Mouse (Mus musculus) left cerebral cortex, postnatal 25 days (tissue): ENCODE results near the gene Rgl1. TPM values are rescaled to one million over a fixed set of nuclear protein-coding genes. Genes with fewer than 3 reads are reported as not detected.

Experiments used
- DNase-seq, 2 experiments: peaks; one replicate each; pipeline ENCODE4 v3.0.0; 2022; ENCODE audit warnings: low spot score in 2 of 2, mixed read lengths in 1 of 2
- intact Hi-C: fragments of 180-260 bp; cut with DNase I; formaldehyde crosslinking; loops from one replicate; pipeline ENCODE4 v1.15.1; 2025
- total RNA-seq, 2 experiments: library from RNA; stranded (reverse); gene quantifications; 2 replicates each; pipeline ENCODE4 v1.2.3; 2021

The Rgl1 gene
- total RNA-seq = 100 to 1,000 TPM; 121 to 148 TPM

- peak; percentile 96 to 98 for DNase-seq
- intact Hi-C loops = loop anchor here (1.0 to 2.0 kb wide), 2 partner anchors 137 to 241 kb away; no protein-coding TSS in a partner anchor
Measured at GRCm38 (mm10) chr1:152766032-152766772, at the start of gene Rgl1, which contains the start of gene Arpc5. Rgl1 (minus strand) TSS chr1:152766351. Arpc5 (plus strand) TSS chr1:152766542.

- DNase-seq = no peak
- intact Hi-C loops = no loop called here
Measured at GRCm38 (mm10) chr1:152815265-152815701, 49.1 kb upstream of the Rgl1 start.

DNA sequence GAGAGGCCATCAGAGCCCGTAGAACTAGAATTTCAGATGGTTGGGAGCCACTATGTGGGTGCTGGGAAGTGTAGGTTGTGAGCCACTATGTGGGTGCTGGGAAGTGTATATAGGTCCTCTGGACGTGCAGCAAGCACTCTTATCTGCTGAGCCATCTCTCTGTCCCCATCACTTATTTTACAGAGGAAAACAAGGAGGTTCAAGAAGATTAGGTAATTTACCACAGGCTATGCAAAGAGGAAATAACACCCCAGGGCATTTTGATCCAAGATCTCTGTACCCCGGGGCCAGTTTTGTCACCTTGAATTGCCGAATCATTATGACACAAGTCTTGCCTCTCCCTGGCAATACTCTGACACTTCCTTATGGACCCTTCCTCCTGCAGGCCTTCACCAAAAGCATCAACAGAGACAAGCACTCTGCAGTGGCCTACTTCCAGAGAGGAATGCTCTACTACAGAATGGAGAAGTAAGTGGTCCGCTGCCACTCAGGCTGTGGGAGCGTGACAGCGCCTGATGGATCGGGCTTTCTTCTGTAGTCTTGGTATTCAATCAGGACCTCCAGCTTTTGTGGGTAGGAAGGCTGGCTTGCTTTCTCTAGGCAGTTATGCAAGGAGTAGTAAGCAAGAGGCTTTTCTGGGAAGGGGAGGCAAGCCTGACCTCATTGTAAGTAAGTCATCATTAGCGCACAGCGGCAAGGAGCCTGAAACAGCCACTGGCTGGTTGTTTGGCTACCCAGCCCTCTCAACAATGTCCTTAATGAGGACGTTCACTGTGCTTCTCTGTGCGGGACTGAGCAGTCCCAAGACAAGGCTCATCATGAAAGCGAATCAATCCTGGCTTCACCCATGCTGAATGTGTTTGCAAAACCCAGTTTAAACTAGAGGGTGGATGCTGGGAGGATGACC, 44.6 kb upstream of the Rgl1 start:
- DNase-seq = no peak
- intact Hi-C loops = no loop called here

GRCm38 (mm10) chr1:152809541-152810252, 43.5 kb upstream of the Rgl1 start:
- DNase-seq = no peak
- intact Hi-C loops = no loop called here

GRCm38 (mm10) chr1:152808392-152808680, 42.2 kb upstream of the Rgl1 start:
- DNase-seq = no peak
- intact Hi-C loops = no loop called here

- intact Hi-C loops = no loop called here
- DNase-seq = no peak
Measured at GRCm38 (mm10) chr1:152807619-152808391, 41.7 kb upstream of the Rgl1 start.

DNA sequence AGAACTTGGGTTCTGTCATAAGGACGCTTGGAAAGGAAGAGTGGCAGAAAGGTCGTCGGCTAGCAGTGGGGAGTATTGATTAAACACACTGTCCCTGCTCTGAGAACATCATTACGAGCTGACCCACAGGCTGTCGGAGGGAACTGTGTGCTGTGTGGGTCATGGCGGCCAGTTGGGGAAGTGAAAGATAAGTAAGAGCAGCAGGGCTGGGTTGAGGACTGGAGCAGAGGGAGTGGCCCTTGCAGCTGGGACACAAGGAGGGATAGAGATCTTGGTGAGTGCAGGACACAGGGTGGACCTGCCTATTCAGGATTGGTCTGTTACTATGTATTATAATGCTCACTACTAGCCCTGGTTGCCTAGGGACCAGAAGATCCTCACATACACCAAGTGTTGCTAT, 38.8 kb upstream of the Rgl1 start:
- no peak for DNase-seq
- intact Hi-C loops = no loop called here

GRCm38 (mm10) chr1:152800633-152801176, 34.6 kb upstream of the Rgl1 start:
- intact Hi-C loops = no loop called here

GRCm38 (mm10) chr1:152799897-152800296, 33.7 kb upstream of the Rgl1 start, which contains the start of gene Ncf2:
Ncf2 (plus strand) TSS chr1:152800194.
- DNase-seq = peak in 1 of 2 experiments; percentile 31
- intact Hi-C loops = no loop called here

More at GRCm38 (mm10) chr1:152800633-152801176, 34.6 kb upstream of the Rgl1 start:
- DNase-seq = no peak

DNA sequence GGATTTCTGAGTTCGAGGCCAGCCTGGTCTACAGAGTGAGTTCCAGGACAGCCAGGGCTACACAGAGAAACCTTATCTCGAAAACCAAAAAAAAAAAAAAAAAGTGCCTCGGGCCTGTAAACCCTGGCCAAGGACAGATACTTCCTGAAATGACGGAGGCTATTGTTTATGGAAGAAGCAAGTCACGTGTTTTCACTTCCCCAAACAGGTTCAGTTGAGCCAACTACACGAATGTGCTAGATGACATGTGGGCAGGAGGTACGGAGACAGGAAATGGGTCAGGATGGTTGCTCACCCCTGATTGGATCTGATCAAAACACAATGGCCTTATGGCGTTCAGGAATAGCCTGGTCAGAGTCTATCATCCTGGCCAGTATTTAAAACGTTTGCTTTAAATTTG, 32.0 kb upstream of the Rgl1 start:
- intact Hi-C loops = no loop called here

GRCm38 (mm10) chr1:152796683-152797263, 30.6 kb upstream of the Rgl1 start:
- intact Hi-C loops = no loop called here
- DNase-seq = no peak

More for the DNA sequence above, 32.0 kb upstream of the Rgl1 start:
- DNase-seq = no peak

DNA sequence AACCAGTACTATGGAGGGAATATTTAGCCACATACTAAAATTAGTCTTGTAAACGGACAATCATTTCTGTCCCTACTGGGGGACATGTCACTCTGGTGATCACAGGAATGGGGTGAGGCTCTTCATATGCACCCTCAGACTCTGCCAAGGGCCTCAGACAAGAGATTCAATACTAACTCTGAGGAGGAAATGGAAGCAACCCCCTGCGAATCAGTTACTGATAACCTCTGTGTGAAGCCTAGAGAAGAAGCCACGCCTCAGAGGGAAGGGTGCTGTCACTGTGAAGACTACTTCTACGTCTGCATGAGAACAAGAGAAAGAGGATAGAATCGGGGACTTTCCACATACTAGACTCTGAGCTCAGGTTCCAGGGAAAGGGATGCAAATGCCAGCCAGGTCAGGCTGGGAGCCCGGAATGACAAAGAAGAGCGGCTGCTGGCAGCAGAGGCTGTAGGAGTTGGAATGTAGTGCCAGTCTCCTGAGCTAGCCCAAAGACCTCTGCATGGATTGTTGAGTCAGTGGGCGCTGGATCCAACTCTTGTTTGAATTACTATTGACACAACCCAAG, 29.6 kb upstream of the Rgl1 start:
- no peak for DNase-seq
- intact Hi-C loops = no loop called here

DNA sequence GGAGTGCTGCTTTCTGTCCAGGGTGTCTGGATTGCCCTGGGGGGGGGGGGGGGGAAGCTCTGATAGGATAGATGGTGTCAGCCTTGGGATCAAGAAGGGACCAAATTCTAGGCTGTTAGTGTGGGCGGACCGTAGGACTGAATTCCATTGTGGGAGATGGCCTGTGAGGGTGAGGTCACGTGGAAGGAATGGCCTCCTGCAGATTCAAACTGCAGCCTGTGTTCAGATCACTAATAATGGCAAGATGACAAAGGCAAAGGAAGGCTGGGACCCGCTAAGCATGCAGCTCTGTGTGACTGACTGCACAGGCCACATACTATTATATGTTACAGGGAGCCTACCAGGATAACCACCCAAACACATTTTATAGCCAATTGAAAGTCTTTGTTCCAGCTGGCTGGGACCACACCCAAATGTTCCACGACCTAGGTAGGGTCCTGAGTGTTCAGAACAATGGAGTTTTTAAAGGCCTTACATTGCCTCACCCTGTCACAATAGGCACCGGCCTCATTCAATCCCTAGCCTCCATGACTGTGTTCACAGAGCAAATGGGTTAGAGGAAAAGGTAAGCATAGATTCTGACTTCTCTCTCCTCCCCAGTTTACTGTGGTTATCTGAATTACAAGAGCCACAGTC, 27.5 kb upstream of the Rgl1 start:
- no peak for DNase-seq
- intact Hi-C loops = loop anchor here (5.0 kb wide), 2 partner anchors 44 to 109 kb away; partner anchors contain the start of gene Smg7

DNA sequence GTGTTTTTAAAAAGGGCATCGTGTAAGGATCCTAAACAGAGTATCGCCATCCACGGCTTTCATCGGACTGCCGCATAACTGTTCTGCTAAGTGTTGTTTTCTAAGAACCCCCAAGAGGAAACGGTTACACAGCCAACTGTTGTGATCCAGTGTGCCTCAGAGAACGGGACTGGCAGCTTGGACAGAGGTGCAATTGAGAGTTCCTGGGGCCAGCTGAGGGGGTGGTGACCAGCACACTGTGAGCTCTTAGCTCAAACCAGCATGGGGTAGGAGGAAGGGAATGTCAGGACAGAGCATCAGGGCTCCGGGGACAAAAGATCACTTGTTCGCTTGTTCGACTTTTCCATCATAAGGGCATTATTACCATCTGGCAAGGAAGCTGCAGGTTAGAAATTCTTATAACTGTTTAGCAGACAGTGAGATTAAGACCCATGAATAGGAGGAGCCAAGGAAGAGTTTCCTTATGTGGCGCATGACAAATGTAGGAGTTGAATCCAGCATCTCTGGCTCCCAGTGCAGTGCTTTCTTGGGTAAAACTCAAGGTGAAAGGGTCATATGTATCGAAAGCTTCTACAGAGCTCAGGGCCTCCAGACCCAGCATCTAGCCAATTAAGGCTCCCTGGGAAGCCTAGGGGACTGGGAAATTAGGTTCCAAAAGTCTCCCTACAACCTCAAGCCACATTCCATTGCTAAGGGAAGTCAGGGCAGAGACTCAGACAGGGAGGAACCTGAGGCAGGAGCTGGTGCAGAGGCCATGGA, 26.8 kb upstream of the Rgl1 start:
- DNase-seq = peak in 1 of 2 experiments; percentile 48
- intact Hi-C loops = loop anchor here (5.0 kb wide), 2 partner anchors 44 to 109 kb away; partner anchors contain the start of gene Smg7

DNA sequence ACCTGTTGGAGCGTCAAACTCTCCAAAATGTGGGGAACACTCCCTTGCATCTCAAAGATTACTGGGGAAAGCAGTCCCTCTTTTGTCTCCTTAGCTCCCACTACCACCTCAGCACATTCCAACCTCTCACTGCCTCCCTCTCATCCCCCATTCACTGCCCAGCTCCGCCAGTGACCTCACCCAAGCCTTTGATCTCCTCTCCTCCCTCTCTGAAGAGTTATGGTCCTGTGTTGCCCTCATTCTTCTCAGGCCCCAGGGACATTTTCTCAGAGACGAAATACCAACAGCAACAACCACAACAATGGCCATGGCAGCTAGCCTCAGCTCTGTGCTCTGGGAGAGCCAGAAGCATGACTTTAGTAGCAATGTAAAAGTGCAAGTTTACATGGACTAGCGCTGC, 25.1 kb upstream of the Rgl1 start:
- intact Hi-C loops = loop anchor here (5.0 kb wide), 2 partner anchors 46 to 111 kb away; partner anchors contain the start of gene Smg7
- no peak for DNase-seq

DNA sequence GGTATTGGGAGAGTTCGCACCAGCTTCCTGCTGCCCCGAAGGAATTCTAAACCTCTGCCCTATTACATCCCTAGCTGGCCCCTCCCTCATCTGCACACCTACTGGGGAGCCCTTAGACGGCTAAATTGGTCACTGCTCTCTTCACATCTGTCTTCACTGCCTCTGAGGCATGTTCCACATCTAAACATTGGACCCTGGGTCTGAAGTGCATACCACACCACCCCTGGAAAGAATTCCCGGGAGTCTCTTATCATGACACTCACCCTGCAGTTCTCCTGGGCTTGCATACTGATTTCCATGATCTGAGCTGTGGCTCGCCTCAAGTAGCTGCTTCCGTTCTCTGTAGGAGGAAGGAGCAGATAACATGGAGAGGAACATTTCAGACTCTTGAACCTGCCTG, 24.7 kb upstream of the Rgl1 start:
- intact Hi-C loops = loop anchor here (5.0 kb wide), 2 partner anchors 46 to 111 kb away; partner anchors contain the start of gene Smg7

GRCm38 (mm10) chr1:152790254-152790653, 24.1 kb upstream of the Rgl1 start:
- intact Hi-C loops = loop anchor here (5.0 kb wide), 2 partner anchors 47 to 112 kb away; partner anchors contain the start of gene Smg7
- no peak for DNase-seq

More for the DNA sequence above, 24.7 kb upstream of the Rgl1 start:
- DNase-seq = no peak
